Mouse (Mus musculus): Measurements from ENCODE around the gene Pif1.

Pif1 gene

GRCm38 (mm10) chr9:65587270-65587572 is 261 bp downstream of the Pif1 start:
- in situ Hi-C loops (cut with MboI; ENCODE audit: unreplicated experiment in 2 of 2) = loop anchor here in 1 of 2 experiments (10.0 kb wide), 1 partner anchor 132 kb away; no protein-coding TSS in a partner anchor

- in situ Hi-C loops (cut with MboI; ENCODE audit: unreplicated experiment in 2 of 2) = loop anchor here in 1 of 2 experiments (10.0 kb wide), 1 partner anchor 133 kb away; no protein-coding TSS in a partner anchor
Observed at GRCm38 (mm10) chr9:65587573-65588358, 806 bp downstream of the Pif1 start.

DNA sequence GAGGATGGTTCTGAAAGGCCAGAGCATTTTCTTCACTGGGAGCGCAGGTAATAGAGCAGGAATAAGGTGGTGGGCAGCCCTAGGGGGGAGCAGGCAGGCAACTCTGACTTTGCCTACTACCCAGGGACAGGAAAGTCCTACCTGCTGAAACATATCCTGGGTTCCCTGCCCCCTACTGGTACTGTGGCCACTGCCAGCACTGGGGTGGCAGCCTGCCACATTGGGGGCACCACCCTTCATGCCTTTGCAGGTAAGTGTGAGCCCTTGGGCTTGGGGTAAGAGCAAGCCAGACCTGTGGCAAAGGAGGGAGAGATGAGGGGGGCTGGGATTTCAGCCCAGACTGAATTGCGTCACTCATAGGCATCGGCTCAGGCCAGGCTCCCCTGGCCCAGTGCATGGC is 2.1 kb downstream of the Pif1 start:
- in situ Hi-C loops (cut with MboI; ENCODE audit: unreplicated experiment in 2 of 2) = loop anchor here in 1 of 2 experiments (10.0 kb wide), 1 partner anchor 134 kb away; no protein-coding TSS in a partner anchor

DNA sequence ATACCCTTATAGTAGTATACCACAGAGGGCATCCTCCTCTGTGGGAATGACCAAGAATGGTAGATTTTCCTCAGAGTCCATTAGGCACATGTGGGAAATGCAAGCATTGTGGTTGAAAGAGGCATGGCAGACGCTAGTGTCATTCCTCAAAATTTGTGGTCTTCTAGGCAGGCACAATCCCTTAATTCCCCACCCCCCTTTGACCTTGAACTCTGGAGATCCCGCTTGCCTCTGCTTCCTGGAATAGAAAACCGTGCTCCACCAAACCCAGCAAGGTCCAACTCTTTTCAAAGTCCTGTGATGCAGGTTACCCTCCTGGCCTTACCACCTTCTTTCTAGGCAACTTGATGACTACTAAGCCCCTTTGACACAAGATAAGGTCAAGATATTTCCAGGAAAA is 5.8 kb downstream of the Pif1 start:
- in situ Hi-C loops (cut with MboI; ENCODE audit: unreplicated experiment in 2 of 2) = no loop called here

- in situ Hi-C loops (cut with MboI; ENCODE audit: unreplicated experiment in 2 of 2) = no loop called here
Observed at GRCm38 (mm10) chr9:65593596-65593995, 6.6 kb downstream of the Pif1 start.

DNA sequence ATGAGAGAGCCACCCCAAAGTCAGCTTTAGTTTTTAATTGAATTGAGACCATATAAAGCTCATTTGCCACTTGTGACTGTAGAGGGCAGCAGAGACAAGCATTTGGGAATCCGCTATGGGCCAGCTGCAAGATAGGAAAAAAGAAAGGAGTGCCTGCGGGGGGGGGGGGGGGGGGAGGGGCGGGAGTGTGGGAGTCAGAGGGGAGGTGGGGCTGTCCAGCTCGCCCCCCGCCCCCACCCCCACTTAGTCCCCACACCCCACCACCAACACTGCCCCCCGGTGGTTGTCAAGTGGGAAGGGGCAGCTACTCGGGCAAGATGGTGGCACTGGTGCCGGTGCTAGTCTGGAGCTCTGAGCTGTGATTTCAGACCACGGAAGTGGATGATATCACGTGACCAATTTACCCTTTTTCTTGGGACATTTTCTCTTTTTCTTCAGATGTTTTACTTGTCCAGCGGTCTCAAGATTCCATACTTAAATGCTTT is 11.8 kb downstream of the Pif1 start:
- in situ Hi-C loops (cut with MboI; ENCODE audit: unreplicated experiment in 2 of 2) = loop anchor here in 1 of 2 experiments (5.0 kb wide), 1 partner anchor 167 kb away; no protein-coding TSS in a partner anchor

- in situ Hi-C loops (cut with MboI; ENCODE audit: unreplicated experiment in 2 of 2) = loop anchor here in 1 of 2 experiments (5.0 kb wide), 1 partner anchor 251 kb away; no protein-coding TSS in a partner anchor
Observed at GRCm38 (mm10) chr9:65600951-65601350, 14.0 kb downstream of the Pif1 start.

GRCm38 (mm10) chr9:65603401-65604102 is 16.6 kb downstream of the Pif1 start:
- in situ Hi-C loops (cut with MboI; ENCODE audit: unreplicated experiment in 2 of 2) = loop anchor here in 1 of 2 experiments (5.0 kb wide), 1 partner anchor 249 kb away; no protein-coding TSS in a partner anchor

DNA sequence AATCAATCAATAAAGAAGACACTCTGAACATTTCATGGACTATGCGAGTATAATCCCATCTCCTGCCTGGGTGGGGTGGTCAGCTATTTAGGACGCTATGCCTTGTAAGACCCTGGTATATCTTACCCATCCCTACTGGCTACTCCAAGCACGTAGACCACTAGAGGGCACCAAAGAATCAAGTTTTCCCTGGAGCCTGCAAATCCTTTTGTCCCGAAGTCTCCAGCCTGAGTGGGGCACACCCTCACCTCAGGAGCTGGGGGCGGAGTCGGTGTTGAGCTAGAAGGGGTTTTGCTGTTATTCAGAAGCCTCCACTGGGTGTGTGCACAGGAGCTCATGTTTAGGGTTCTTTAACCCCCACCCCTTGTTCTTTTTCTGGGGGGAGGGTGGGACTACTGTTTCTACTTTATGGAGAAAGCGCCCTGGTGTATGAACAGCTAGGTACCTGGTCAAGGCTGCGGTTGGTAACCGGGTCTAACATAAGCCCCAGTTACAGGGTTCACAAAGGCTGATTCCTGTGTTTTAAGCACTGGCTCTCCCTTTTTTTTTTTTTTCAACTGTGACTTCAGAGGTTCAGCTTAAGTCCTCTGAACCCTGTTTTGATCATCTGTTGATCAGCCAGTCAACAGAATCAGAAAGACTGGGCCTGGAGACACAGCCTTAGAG is 18.6 kb downstream of the Pif1 start:
- in situ Hi-C loops (cut with MboI; ENCODE audit: unreplicated experiment in 2 of 2) = loop anchor here (5.0 kb wide), 2 partner anchors 57 to 247 kb away; no protein-coding TSS in a partner anchor

DNA sequence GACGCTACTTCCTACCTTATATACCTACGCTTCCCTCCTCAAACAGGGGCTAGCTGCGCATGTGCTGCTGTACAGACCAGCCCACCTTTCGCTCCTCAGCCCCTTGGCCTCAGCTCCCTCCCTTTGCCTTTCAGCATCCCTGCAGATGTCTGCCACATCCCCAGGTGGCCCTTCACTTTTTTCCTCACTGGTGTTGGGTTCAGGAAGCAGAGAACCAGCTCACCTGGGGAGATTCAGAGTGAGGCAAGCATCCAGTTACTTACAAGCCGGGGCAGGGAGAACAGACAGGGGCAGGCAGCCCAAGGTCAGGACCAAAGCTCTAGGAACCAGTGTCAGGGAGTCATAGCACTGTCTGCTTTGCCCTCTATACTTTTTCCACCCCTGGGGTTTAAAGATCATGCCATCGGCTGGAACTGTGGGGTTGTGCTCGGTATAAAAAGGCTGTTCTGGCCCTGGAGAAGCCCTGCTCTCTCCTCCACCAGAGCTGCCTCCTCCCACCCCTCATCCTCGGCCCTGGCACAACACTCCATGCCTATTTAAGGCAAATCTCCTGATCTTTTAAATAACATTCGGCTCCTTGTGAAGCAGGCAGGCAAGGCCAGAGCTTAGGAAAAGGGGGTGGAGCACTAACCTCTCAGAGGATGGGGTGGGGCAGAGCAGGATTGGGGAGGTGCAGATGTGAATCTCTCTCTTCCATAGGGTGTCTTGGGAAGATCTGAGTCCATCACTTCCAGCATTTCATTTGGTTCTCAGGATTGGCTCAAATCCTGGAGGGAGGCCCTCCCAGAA is 19.6 kb downstream of the Pif1 start:
- in situ Hi-C loops (cut with MboI; ENCODE audit: unreplicated experiment in 2 of 2) = loop anchor here (5.0 kb wide), 2 partner anchors 56 to 246 kb away; no protein-coding TSS in a partner anchor

- in situ Hi-C loops (cut with MboI; ENCODE audit: unreplicated experiment in 2 of 2) = loop anchor here (5.0 kb wide), 2 partner anchors 55 to 245 kb away; no protein-coding TSS in a partner anchor
Observed at GRCm38 (mm10) chr9:65607120-65607519, 20.2 kb downstream of the Pif1 start.

- in situ Hi-C loops (cut with MboI; ENCODE audit: unreplicated experiment in 2 of 2) = no loop called here
Observed at GRCm38 (mm10) chr9:65611969-65612486, 25.1 kb downstream of the Pif1 start.

DNA sequence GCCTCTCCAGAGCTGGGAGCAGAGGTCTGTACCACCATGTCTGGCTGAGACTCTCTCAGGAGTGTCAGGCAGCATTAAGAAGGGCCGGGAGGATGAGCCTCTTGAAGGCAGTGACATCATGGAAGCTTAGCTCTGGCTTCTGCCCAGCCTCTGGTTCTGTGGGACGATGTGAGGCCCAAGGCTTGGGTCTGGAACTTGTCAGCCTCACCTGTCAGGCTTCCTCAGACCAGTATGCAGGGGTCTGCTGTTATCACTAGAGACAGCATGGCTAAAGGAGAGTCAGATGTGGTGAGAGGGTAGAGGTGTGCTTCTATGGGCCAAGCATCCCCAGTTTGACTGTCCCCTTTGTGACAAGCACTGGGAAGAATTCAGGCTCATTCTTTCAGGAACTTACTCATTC is 26.1 kb downstream of the Pif1 start:
- in situ Hi-C loops (cut with MboI; ENCODE audit: unreplicated experiment in 2 of 2) = no loop called here

- in situ Hi-C loops (cut with MboI; ENCODE audit: unreplicated experiment in 2 of 2) = no loop called here
Observed at GRCm38 (mm10) chr9:65619311-65619710, 32.4 kb downstream of the Pif1 start.

DNA sequence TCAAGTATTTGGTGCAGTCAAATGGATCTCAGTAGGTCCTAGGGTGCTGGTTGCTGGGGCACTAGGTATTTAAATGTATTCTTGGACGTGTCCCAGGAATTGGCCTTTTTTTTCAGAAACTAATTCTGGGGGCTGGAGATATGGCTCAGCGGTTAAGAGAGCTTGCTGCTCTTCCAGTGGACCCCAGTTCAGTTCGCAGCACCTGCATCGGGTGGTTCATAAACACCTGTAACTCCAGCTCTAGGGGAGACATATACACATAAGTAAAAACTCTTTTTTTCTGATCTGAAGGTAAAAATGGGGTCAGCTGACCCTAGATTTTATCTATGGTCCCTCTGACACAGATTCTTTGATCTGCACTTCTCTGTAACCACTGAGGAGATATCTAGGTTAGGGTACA is 34.2 kb downstream of the Pif1 start:
- in situ Hi-C loops (cut with MboI; ENCODE audit: unreplicated experiment in 2 of 2) = no loop called here

DNA sequence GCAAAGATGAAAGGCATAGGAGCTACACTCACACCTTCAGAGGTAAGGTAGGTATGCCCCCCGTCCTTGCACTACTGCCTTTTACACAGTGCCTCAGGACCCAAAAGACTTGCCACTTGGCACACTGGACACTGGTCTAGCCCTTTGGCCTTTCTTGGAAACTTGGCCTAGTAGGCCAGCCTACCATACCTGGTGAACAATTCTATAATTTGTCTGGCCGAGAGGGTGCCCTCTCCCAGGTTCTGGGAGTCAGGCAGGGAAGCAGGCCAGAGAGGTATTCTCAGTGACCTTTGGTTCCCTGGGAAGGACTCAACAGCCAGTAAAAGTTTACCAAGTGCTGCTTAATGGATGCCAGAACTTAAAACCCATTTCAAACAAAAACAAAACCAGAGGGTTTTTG is 34.7 kb downstream of the Pif1 start:
- in situ Hi-C loops (cut with MboI; ENCODE audit: unreplicated experiment in 2 of 2) = no loop called here

- in situ Hi-C loops (cut with MboI; ENCODE audit: unreplicated experiment in 2 of 2) = no loop called here
Observed at GRCm38 (mm10) chr9:65622826-65623225, 35.9 kb downstream of the Pif1 start.

GRCm38 (mm10) chr9:65624266-65624665 is 37.3 kb downstream of the Pif1 start:
- in situ Hi-C loops (cut with MboI; ENCODE audit: unreplicated experiment in 2 of 2) = no loop called here

- in situ Hi-C loops (cut with MboI; ENCODE audit: unreplicated experiment in 2 of 2) = no loop called here
Observed at GRCm38 (mm10) chr9:65629025-65629766, 42.2 kb downstream of the Pif1 start, which contains the start of gene Rbpms2. Gene Rbpms2, plus strand, starts transcription at chr9:65629648.
